Mouse (Mus musculus): Measurements from ENCODE around the gene Rbfox1.

Rbfox1 gene

GRCm38 (mm10) chr16:6479094-6479590, 594.0 kb downstream of the Rbfox1 start:
- no peak for DNase-seq (ENCODE audit: low spot score)

- no peak for DNase-seq (ENCODE audit: low spot score)
These were observed 594.7 kb downstream of the Rbfox1 start for GRCm38 (mm10) chr16:6479616-6480410.

GRCm38 (mm10) chr16:6480411-6480728, 595.2 kb downstream of the Rbfox1 start:
- DNase-seq (ENCODE audit: low spot score), result peak; percentile 79

GRCm38 (mm10) chr16:6483628-6484027, 598.5 kb downstream of the Rbfox1 start:
- no peak for DNase-seq (ENCODE audit: low spot score)

- no peak for DNase-seq (ENCODE audit: low spot score)
These were observed 600.5 kb downstream of the Rbfox1 start for GRCm38 (mm10) chr16:6485631-6486030.

GRCm38 (mm10) chr16:6502219-6502618, 617.1 kb downstream of the Rbfox1 start:
- peak; percentile 52 for DNase-seq (ENCODE audit: low spot score)

GRCm38 (mm10) chr16:6503573-6504331, 618.6 kb downstream of the Rbfox1 start:
- peak; percentile 61 for DNase-seq (ENCODE audit: low spot score)

- DNase-seq (ENCODE audit: low spot score), result no peak
These were observed 623.8 kb downstream of the Rbfox1 start for GRCm38 (mm10) chr16:6508924-6509323.

- DNase-seq (ENCODE audit: low spot score), result no peak
These were observed 634.3 kb downstream of the Rbfox1 start for GRCm38 (mm10) chr16:6519474-6519873.

GRCm38 (mm10) chr16:6525507-6526170, 640.5 kb downstream of the Rbfox1 start:
- no peak for DNase-seq (ENCODE audit: low spot score)

GRCm38 (mm10) chr16:6531459-6531858, 646.3 kb downstream of the Rbfox1 start:
- DNase-seq (ENCODE audit: low spot score), result no peak

GRCm38 (mm10) chr16:6532077-6532995, 647.2 kb downstream of the Rbfox1 start:
- no peak for DNase-seq (ENCODE audit: low spot score)

GRCm38 (mm10) chr16:6555776-6556175, 670.6 kb downstream of the Rbfox1 start:
- DNase-seq (ENCODE audit: low spot score), result no peak

GRCm38 (mm10) chr16:6557726-6558125, 672.6 kb downstream of the Rbfox1 start:
- no peak for DNase-seq (ENCODE audit: low spot score)

- no peak for DNase-seq (ENCODE audit: low spot score)
These were observed 699.5 kb downstream of the Rbfox1 start for GRCm38 (mm10) chr16:6584700-6585099.

- no peak for DNase-seq (ENCODE audit: low spot score)
These were observed 700.0 kb downstream of the Rbfox1 start for GRCm38 (mm10) chr16:6585204-6585603.

- no peak for DNase-seq (ENCODE audit: low spot score)
These were observed 731.4 kb downstream of the Rbfox1 start for GRCm38 (mm10) chr16:6616526-6616925.

- no peak for DNase-seq (ENCODE audit: low spot score)
These were observed 755.2 kb downstream of the Rbfox1 start for GRCm38 (mm10) chr16:6640330-6640729.

- DNase-seq (ENCODE audit: low spot score), result no peak
These were observed 761.8 kb downstream of the Rbfox1 start for GRCm38 (mm10) chr16:6646941-6647340.

- no peak for DNase-seq (ENCODE audit: low spot score)
These were observed 763.6 kb downstream of the Rbfox1 start for GRCm38 (mm10) chr16:6648753-6649152.

- DNase-seq (ENCODE audit: low spot score), result no peak
These were observed 773.4 kb downstream of the Rbfox1 start for GRCm38 (mm10) chr16:6658594-6658993.
